Mouse (Mus musculus) heart, adult 11 months (tissue): ENCODE data around the gene Sema3e.

Source experiments
- DNase-seq: peaks from one replicate; pipeline ENCODE4 v3.0.0; 2022

The Sema3e gene

GRCm38 (mm10) chr5:14025205-14026124 lies at the start of gene Sema3e:
Gene Sema3e (plus strand): TSS chr5:14025276.
- peak; percentile 83 for DNase-seq

DNA sequence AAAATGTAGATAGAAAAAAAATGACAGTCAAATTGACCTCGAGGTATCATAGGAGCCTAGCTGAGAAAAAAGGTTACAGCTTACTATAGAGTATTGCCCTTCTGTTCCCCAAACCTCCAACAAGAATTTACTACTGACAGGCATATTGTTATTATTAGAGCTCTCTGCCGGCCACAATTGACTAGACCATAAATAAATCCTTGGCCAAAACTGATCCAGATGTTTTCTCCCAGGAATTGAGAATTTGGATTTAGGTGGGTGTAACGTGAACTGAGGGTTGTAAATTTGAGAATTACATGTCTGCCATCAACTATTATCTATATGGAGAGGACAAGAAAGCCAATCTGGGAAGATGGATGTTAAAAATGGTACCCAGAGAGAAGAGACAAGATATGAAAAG lies 47.5 kb upstream of the Sema3e start:
- no peak for DNase-seq

GRCm38 (mm10) chr5:13979156-13979555 lies 45.9 kb upstream of the Sema3e start:
- DNase-seq = no peak

- no peak for DNase-seq
Measured at GRCm38 (mm10) chr5:13982417-13983054, 42.5 kb upstream of the Sema3e start.

DNA sequence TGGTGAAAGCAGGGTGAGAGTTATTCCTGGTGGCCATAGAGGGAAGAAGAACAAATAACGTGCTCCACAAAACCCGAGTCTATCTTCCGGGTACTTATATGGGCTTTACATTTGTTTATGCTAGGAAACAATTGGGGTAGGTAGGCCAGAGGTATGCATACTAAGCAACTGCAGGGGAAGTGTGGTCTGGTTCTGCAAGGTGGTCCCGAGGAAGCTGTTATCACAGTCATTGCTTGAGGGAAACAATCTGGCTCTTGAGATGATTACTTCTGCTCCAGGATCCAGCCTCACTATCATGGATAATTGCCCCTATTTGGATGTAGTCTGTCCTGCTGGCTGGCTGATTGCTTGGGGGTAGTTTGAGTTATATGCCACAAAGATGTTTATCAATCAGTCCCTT lies 41.5 kb upstream of the Sema3e start:
- no peak for DNase-seq

GRCm38 (mm10) chr5:13985669-13986068 lies 39.4 kb upstream of the Sema3e start:
- DNase-seq = no peak

- DNase-seq = no peak
Measured at GRCm38 (mm10) chr5:13987123-13987522, 38.0 kb upstream of the Sema3e start.

DNA sequence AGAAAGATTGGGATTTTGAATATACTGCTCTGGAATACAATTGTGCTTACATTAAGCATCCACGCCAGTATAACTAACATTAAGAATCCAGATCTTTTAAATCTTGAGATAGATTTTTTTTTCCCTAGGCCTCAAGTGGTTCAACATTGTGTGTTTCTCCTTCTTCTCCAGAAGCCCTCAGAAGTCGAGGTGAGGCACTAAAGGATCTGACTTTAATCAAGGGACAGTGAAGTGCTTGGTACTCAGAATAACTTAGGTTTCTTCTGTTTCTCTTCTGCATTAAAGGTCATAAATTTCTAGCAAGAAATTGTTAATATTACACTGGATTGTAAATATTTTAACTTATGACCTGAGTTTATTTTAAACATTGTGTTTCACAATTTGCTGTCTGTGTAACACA lies 37.1 kb upstream of the Sema3e start:
- DNase-seq = no peak

GRCm38 (mm10) chr5:13992734-13993396 lies 32.2 kb upstream of the Sema3e start:
- no peak for DNase-seq

DNA sequence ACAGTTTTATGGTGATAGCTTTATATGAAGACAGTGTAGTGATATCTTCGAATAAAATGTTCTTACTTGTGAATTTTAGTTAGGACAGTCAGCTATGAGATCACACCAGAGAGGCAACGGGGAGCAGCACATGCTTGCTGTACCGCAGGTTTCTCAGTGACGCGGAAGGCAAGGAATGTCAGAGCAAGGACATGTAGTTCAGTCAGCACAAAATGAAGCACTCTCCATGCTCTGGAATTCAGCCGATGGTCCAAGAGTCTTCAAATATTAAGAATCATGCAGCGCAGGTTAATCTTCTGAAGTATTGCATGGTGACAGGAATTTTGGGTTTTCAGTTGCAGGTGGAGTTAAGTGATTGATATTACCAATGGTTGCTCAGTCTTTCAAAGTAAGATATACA lies 3.3 kb downstream of the Sema3e start:
- DNase-seq = no peak

- DNase-seq = no peak
Measured at GRCm38 (mm10) chr5:14030796-14031195, 5.7 kb downstream of the Sema3e start.

DNA sequence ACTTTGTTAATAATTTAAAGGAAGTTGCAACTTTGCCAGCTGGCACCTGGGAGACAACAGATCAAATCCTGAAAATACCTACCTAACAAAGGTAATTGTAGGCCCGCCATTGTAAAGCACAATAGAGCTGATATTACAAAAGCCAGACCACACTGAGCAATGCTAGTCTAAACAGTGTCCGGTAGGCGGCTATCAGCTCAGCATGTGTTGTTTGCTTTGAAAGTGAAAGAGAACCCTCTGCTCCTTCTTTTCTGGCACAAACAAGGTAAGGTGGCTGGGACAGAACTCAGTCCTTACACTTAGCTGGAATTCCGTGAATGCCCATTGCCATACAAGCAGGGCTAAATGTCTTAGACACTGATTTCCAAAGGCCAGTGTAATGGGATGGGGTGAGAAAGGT lies 7.0 kb downstream of the Sema3e start:
- DNase-seq = no peak

GRCm38 (mm10) chr5:14033302-14033701 lies 8.2 kb downstream of the Sema3e start:
- no peak for DNase-seq

DNA sequence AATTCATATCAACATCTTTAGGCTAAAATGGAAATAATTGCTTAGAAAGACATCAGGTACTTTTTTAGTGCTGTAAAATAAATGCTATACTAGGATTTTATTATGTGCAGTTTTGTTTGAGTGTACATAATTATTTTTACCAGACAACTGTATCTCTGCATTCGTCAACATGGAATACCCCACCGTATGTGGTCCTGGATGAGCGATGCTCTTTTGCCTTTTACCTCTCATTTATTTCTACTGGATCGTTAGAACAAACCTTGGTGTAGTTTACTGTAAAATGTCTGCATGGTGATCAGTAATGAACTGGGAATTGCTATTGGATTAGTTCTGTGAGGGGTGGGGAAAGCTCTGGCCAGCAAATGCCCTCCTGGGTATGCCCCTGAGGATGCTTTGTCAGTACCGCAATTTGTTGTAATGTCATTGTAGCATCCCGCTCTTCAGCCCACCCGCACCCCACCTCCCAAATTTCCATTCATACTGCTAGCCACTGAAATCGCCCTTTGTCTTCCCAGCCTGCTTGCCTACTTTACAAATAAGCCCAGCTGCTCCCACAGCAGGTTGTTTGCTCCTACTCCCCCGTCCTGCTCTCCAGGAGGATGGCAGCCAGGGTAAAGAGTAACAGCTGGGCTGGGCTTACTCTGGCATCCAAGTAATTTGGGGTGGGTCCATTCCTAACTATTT lies 13.9 kb downstream of the Sema3e start:
- DNase-seq = no peak

DNA sequence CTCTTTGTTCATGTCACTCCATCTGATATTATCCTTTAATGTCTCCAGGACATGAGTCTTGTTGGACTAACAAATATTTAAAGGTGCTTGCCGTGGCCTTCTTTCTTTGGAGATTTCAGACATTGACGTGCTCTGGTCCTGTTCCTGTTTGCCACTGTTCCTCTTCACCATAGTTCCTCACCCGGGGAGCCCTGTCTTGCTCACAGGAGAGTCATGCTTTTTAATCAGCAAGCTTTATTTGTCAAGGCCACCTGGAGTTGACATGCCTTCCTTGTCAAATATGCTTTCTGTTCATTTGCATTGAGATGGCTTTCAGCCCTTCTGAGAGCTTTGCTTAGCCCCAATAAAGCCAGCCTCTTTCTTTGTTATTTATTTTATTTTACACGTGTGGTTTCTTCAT lies 15.1 kb downstream of the Sema3e start:
- no peak for DNase-seq

DNA sequence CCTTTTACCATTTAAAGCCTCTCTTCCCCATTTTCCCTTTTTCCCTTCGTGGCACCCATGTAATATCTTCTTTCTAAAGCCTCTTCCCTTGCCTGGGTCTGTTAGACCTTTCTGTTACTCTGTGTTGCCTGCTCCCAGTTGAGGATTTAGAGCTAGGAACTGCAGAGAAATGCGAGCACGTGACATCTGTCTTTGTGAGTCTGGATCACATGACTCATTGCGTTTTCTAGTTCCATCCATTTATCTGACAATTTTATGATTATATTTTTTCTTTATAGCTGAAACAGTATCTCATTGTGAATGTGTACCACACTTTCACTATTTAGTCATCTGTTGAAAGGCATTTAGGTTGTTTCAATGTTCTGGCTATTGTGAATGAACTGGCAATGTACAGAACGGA lies 18.0 kb downstream of the Sema3e start:
- no peak for DNase-seq

DNA sequence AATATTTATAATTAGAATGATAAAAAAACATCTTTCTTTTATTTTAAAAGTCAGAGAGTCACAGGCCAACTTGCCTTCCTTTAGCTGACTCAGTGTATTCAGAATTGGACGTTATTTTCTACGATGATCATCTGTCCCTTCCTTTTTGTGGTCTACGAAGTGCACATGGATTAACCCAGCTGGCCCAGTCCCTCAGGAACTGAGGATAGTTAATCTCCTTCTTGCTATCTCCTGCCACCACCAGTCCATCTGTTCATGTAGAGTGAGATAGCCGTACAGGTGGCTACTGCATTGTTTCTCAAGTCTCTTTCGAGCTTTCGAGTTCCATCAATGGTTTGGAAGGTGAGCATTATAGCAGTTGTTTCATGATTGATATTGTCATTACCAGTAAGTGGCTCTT lies 18.9 kb downstream of the Sema3e start:
- DNase-seq = no peak

DNA sequence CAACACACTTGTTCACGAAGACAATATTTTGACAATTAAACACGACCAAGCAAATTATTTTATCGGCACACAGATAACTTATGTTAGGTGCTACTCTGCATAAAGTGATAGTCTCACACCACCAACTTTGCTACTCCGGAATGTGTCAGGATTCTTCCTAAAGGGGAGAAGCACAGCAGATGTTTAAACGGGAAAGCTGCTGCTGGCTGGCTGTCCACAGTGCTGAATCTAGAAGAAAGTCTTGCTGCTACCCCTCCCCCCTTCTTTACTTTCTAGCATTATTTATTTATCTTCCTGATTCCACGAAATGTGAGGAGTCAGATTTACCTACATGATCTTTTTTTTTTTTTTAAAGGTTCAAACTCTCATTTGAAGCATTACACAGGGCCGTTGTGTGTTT lies 23.6 kb downstream of the Sema3e start:
- DNase-seq = no peak

DNA sequence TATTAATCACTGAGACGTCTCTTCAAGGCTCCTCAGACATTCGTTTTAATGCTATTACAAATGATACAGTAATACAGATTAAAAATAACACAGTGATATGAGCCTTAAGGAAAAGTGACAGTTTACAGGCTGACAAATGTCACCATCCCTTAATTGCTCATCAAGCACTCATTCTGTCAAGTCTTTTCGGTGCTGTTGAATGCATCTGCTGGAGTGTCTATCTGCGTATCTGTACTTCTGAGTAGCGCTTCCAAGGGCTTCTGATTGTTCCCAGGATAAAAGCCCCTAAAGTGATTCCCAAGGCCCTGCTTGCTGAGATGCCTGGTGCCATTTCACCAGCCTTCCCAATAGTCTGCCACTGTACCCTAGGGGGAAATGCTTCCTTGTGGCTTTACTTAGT lies 29.4 kb downstream of the Sema3e start:
- no peak for DNase-seq

- no peak for DNase-seq
Measured at GRCm38 (mm10) chr5:14059895-14060553, 34.9 kb downstream of the Sema3e start.

- no peak for DNase-seq
Measured at GRCm38 (mm10) chr5:14062918-14063481, 37.9 kb downstream of the Sema3e start.

- DNase-seq = no peak
Measured at GRCm38 (mm10) chr5:14073152-14073551, 48.1 kb downstream of the Sema3e start.
